35 mouse cellular contexts compared by ENCODE assay signal in the genomic region with DNA sequence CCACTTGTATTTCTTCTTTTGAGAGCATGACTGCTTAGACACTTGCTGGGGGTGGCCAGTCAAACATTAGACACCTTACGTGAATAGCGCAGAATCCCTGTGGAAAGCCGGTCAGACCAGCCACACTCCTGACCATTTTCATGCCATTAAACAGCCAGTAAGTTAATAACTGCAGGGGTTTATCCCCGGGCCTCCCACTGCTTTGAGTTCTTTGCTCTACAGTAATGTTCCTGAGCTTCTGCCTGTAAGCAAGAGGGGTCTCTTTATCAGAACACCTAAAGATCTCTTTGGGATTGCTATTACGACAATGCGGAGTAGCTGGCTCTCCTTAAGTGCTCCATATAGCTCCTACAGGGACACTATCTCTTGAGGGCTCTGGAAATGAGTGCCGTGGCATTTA.
"Had no signal": no experiment of that assay in that cellular context is flagged by ENCODE, and none has a peak within 500 bp of the region (broad histone marks: within the 10 kb centered on the region; RNA-seq: fewer than 3 reads in every experiment).

No protein-coding gene starts in this region.

- H3K27ac ChIP-seq: heart, embryonic 10.5 days; heart, embryonic 13.5 days; heart, embryonic 15.5 days; hindbrain, embryonic 10.5 days; hindbrain, embryonic 12.5 days; hindbrain, embryonic 13.5 days; hindbrain, embryonic 14.5 days; hindbrain, embryonic 15.5 days; hindbrain, postnatal 0 days; intestine, embryonic 15.5 days; kidney, embryonic 15.5 days; kidney, postnatal 0 days; layer of hippocampus, adult 2 months had no signal

- H3K4me2 ChIP-seq: heart, embryonic 11.5 days; heart, embryonic 12.5 days; heart, embryonic 13.5 days; heart, embryonic 15.5 days; hindbrain, embryonic 12.5 days; hindbrain, embryonic 13.5 days; hindbrain, embryonic 14.5 days; hindbrain, embryonic 15.5 days; intestine, embryonic 15.5 days; kidney, embryonic 15.5 days had no signal

- H3K9me3 ChIP-seq: heart, embryonic 10.5 days; heart, embryonic 12.5 days; heart, embryonic 13.5 days; heart, embryonic 15.5 days; hindbrain, embryonic 10.5 days; hindbrain, embryonic 12.5 days; hindbrain, embryonic 13.5 days; hindbrain, embryonic 15.5 days; intestine, embryonic 15.5 days; kidney, embryonic 15.5 days had no signal

- H3K27me3 ChIP-seq: heart, embryonic 12.5 days; heart, embryonic 13.5 days; heart, embryonic 15.5 days; hindbrain, embryonic 12.5 days; hindbrain, embryonic 13.5 days; hindbrain, embryonic 15.5 days; intestine, embryonic 15.5 days; kidney, embryonic 15.5 days had no signal

- H3K4me1 ChIP-seq: hindbrain, embryonic 12.5 days; hindbrain, embryonic 15.5 days; intestine, embryonic 15.5 days had no signal

- H3K4me3 ChIP-seq: heart, embryonic 10.5 days; heart, embryonic 12.5 days; heart, embryonic 13.5 days; heart, embryonic 15.5 days; hindbrain, embryonic 10.5 days; hindbrain, embryonic 12.5 days; hindbrain, embryonic 13.5 days; hindbrain, embryonic 15.5 days; intestine, embryonic 15.5 days; kidney, embryonic 15.5 days; layer of hippocampus, adult 2 months had no signal

- H3K36me3 ChIP-seq: heart, embryonic 10.5 days; heart, embryonic 12.5 days; heart, embryonic 13.5 days; heart, embryonic 15.5 days; hindbrain, embryonic 10.5 days; hindbrain, embryonic 12.5 days; hindbrain, embryonic 13.5 days; hindbrain, embryonic 15.5 days; intestine, embryonic 15.5 days; kidney, embryonic 15.5 days had no signal

- ATAC-seq: hindbrain, embryonic 16.5 days; hindbrain, postnatal 0 days; inflammation-experienced regulatory T-cells, adult 6 months; intestine, embryonic 15.5 days; intestine, embryonic 16.5 days; intestine, postnatal 0 days had no signal

- H3K9ac ChIP-seq: heart, embryonic 12.5 days; heart, embryonic 13.5 days; heart, embryonic 15.5 days; hindbrain, embryonic 12.5 days; hindbrain, embryonic 13.5 days; hindbrain, embryonic 14.5 days; hindbrain, embryonic 15.5 days; intestine, embryonic 15.5 days; kidney, embryonic 15.5 days had no signal

- DNase-seq: heart, postnatal 10 days; heart, postnatal 14 days; heart, postnatal 36 days; heart, postnatal 4 days; kidney, adult 11 months; kidney, adult 18-20 months; kidney, adult 2 months; kidney, adult 8-10 months; kidney, adult 9 months; kidney, postnatal 10 days; kidney, postnatal 14 days; kidney, postnatal 25 days; kidney, postnatal 36 days; kidney, postnatal 4 days; layer of hippocampus, adult 9-11 months; layer of hippocampus, postnatal 36 days had no signal
